Mouse (Mus musculus) erythroblast, embryonic 14.5 days (primary cell): ENCODE data around the gene Epn2.

ENCODE experiments used
- GATA1 ChIP-seq: IDR thresholded peaks from 2 replicates; pipeline ENCODE4 v1.6.1; 2012; ENCODE audit warnings: low read length, inconsistent platforms, mixed read lengths
- TAL1 ChIP-seq: IDR thresholded peaks from 3 replicates; pipeline ENCODE4 v1.6.1; 2012; ENCODE audit warnings: low read length, inconsistent platforms, mixed read lengths

- TF ChIP-seq TAL1 (no peak), GATA1 (no peak)
Observed at GRCm38 (mm10) chr11:61559572-61559971, 19.9 kb downstream of the Epn2 start.
